Mouse (Mus musculus): ENCODE data around the gene Ripor2.
"Not testable (repeated sequence)": the region's sequence is repeated elsewhere in the genome, so short reads cannot be mapped to it uniquely, and the experiment has no call there.

The Ripor2 gene

GRCm38 (mm10) chr13:24761403-24762227 is 179.6 kb downstream of the Ripor2 start, which contains the start of gene Gmnn:
Gene Gmnn, minus strand, starts transcription at chr13:24761923.
- DNase-seq (ENCODE audit: low spot score in 2 of 2) = peak; percentile 91 to 92

GRCm38 (mm10) chr13:24762254-24762653 is 180.3 kb downstream of the Ripor2 start:
- no peak for DNase-seq (ENCODE audit: low spot score in 2 of 2)

- DNase-seq (ENCODE audit: low spot score in 2 of 2) = peak; percentile 11 to 32
These were observed 185.8 kb downstream of the Ripor2 start for GRCm38 (mm10) chr13:24767809-24768208.

GRCm38 (mm10) chr13:24771482-24771881 is 189.5 kb downstream of the Ripor2 start:
- not testable (repeated sequence) for DNase-seq (ENCODE audit: low spot score in 2 of 2)

GRCm38 (mm10) chr13:24776146-24776844 is 194.3 kb downstream of the Ripor2 start:
- DNase-seq (ENCODE audit: low spot score in 2 of 2) = peak; percentile 49 to 72

GRCm38 (mm10) chr13:24778026-24778425 is 196.0 kb downstream of the Ripor2 start:
- DNase-seq (ENCODE audit: low spot score in 2 of 2) = no peak

- no peak for DNase-seq (ENCODE audit: low spot score in 2 of 2)
These were observed 196.9 kb downstream of the Ripor2 start for GRCm38 (mm10) chr13:24778706-24779380.

GRCm38 (mm10) chr13:24781916-24782315 is 199.9 kb downstream of the Ripor2 start:
- no peak for DNase-seq (ENCODE audit: low spot score in 2 of 2)
